Mouse (Mus musculus) lung, adult 2 months (tissue): ENCODE data around the gene Pex11g. TPM values are rescaled to one million over a fixed set of nuclear protein-coding genes. Genes with fewer than 3 reads are reported as not detected.
A peak's percentile ranks its signal among the peaks of the same experiment; 100 is the strongest.

Source experiments
- DNase-seq: peaks from one replicate; pipeline ENCODE4 v3.0.0; 2022
- H3K4me1 ChIP-seq: fragments of 200-500 bp; 2 replicates; pipeline ENCODE4 v1.6.1; 2011; ENCODE audit warnings: low read length; ENCODE audit not compliant: control insufficient read depth, insufficient read depth
- H3K4me3 ChIP-seq: fragments of 200-500 bp; replicated peaks from 2 replicates; pipeline ENCODE3; 2011; ENCODE audit warnings: low read depth, mild to moderate bottlenecking, control low read depth, low read length; ENCODE audit errors: extremely low read depth
- CTCF ChIP-seq: fragments of 200-500 bp; IDR thresholded peaks from 2 replicates; pipeline ENCODE4 v1.5.1; 2011; ENCODE audit warnings: mild to moderate bottlenecking, low read length, control low read depth; ENCODE audit not compliant: insufficient read depth
- POLR2A ChIP-seq: fragments of 200-500 bp; IDR thresholded peaks from 2 replicates; pipeline ENCODE4 v1.6.1; 2011; ENCODE audit warnings: low read depth, mild to moderate bottlenecking, control low read depth, low read length, borderline replicate concordance; ENCODE audit errors: extremely low read depth
- WGBS: fragments of 180-500 bp; shearing (Covaris S2); methylation state at CpG from one replicate; pipeline ENCODE4 v1.1.7; 2018; 5-methylcytosine and 5-hydroxymethylcytosine counted together
- polyA plus RNA-seq: library from polyadenylated mRNA; depleted of rRNA; stranded (reverse); fragments of >200 nt; gene quantifications from 2 replicates; pipeline ENCODE4 v1.2.3, GENCODE M21; 2012

Pex11g gene
- polyA plus RNA-seq, 1 experiment: 7.7 TPM

DNA sequence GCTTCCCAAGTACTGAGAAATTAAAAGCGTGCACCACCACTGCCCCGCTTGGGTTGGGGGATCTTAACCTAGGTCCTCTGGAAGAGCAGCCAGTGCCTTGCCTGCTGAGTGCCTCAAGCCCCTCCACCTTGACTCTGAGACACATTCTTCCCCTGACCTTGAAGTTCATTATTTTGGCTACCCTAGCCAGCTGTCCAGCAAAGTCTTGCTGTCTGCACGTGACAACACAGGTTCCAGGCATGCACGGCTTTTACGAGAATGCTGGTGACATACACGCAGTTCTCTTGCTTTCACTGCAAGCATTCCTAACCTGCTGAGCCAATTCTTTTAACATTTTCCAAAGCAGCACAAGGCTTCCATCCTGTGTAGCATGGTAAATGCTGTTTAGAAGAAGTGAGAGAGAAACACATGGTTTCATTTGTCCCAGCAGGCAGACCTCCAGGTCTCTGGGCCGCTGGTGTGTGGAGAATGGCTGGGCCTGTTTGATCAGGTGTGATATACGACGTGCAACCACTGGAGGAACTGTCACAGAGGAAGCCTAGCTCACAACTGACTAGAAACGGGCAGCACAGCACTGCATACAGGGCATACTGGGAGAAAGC is 47.3 kb downstream of the Pex11g start:
- peaks cover 3% of the 10 kb centered on the region; the same call in 1 of the 2 replicates for H3K4me1 ChIP-seq
- 72% methylated on average over 10 of the region's 10 CpGs for WGBS
- H3K4me3 ChIP-seq: no peak overlapping the region
- no peak for DNase-seq
- TF ChIP-seq CTCF: no peak
- no peak for TF ChIP-seq POLR2A

DNA sequence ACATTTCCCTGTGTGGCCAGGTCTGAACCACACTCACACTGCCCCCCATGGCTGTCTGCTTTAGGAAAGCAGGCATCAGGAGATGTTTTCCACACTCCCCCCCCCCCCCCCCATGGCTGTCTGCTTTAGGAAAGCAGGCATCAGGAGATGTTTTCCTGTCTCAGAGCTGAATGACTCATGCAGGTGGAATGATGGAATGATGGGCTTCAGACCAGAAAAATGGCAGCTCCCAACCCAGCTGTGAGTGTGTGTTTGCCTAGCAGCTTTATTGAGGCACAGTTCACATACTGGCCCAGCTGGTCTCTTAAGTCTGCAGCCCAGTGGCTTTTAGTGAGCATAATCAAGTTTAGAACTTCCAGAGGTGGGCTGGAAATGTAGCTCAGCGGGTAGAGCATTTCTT is 49.4 kb downstream of the Pex11g start:
- TF ChIP-seq CTCF (no peak), POLR2A (no peak)
- whole genome bisulfite sequencing: 77% methylated on average over 1 of the region's 1 CpGs
- Histone ChIP-seq H3K4me1 (peaks cover 3% of the 10 kb centered on the region; the same call in 1 of the 2 replicates), H3K4me3 (no peak overlapping the region)
- no peak for DNase-seq

DNA sequence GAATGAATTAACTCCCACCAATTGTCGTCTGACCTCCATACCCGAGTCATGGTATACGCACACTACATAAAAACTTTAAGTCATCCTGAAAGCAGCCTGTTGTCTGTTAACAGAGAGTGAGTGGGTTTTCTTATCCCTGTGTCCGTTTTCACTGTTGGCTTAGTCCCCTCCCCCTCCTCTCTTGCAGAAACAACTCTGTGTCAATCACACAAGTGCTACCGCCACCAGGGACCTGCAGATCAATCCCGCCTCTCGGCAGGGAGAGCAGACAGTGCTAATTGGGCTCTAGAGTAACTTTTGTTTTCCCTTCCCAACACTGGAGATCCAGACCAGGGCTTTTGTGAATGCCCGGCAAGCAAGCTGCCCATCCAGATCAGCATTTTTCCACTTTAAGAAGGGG is 50.0 kb downstream of the Pex11g start:
- DNase-seq: no peak
- TF ChIP-seq CTCF: no peak
- TF ChIP-seq POLR2A: no peak
- WGBS: 42% methylated on average over 8 of the region's 8 CpGs
- H3K4me3 ChIP-seq: no peak overlapping the region
- peaks cover 3% of the 10 kb centered on the region; the same call in 1 of the 2 replicates for H3K4me1 ChIP-seq

DNA sequence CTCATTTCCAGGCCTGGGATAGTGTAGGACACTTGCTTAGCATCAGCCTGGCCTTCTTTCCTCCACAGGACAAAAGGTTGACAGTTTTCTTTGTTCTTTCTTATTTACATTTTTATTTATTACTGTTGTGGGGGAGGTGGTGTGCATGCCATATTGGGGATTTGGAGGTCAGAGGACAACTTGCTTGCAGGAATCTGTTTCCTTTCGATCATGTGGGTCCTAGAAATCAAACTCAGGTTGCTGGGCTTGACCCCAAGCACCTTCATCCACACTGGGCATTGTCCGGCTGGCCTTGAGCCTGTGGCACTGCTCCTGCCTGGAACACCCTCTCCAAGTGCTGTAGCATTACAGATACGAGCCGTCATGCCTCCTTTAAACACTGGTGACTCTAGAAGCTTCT is 50.6 kb downstream of the Pex11g start:
- H3K4me3 ChIP-seq: no peak overlapping the region
- TF ChIP-seq CTCF (no peak), POLR2A (no peak)
- WGBS: 70% methylated on average over 4 of the region's 4 CpGs
- DNase-seq: no peak
- H3K4me1 ChIP-seq: peaks cover 5% of the 10 kb centered on the region; the same call in 1 of the 2 replicates

DNA sequence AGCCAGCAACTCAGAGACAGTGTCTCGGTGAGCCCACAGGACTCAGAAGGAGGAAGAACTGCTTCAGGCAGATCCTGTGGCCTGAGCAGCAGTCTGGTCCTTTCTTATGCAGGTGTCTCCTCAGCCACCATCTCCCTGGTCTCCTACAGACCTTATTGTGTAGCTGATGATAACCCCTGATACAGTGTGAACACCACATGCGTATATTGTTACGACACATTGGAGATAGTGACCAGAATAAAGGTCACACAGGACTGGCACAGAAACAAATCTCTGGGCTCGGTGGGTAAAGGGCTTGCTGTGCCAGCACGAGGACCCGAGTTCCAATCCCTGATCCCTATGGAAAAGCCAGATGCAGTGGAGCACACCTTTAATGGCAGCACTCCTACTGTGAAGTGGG is 51.8 kb downstream of the Pex11g start:
- TF ChIP-seq CTCF (no peak), POLR2A (no peak)
- no peak overlapping the region for H3K4me3 ChIP-seq
- H3K4me1 ChIP-seq: peaks cover 5% of the 10 kb centered on the region; the same call in 1 of the 2 replicates
- WGBS: 86% methylated on average over 6 of the region's 6 CpGs
- DNase-seq: no peak

DNA sequence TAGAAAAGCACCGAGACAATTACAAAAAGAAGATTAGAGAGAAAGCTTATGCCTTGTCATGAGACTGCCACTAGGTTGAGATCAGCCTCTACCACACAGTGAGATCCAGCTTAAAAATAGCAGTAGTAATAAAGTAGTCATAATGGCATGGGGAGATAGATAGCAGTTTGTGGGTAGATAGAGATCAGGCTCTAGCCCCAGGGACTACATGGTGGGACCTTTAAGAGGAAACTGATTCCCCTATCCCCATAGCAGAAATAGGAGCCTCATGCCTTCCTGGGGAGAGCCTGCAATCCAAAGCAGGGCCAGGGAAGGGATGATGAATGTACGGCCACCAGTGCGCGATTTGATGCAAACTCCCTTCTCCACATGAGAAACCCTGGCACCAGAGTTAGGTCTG is 52.2 kb downstream of the Pex11g start:
- no peak for TF ChIP-seq POLR2A
- TF ChIP-seq CTCF: no peak
- no peak for DNase-seq
- Histone ChIP-seq H3K4me1 (peaks cover 5% of the 10 kb centered on the region; the same call in 1 of the 2 replicates), H3K4me3 (no peak overlapping the region)
- WGBS: 83% methylated on average over 4 of the region's 4 CpGs

DNA sequence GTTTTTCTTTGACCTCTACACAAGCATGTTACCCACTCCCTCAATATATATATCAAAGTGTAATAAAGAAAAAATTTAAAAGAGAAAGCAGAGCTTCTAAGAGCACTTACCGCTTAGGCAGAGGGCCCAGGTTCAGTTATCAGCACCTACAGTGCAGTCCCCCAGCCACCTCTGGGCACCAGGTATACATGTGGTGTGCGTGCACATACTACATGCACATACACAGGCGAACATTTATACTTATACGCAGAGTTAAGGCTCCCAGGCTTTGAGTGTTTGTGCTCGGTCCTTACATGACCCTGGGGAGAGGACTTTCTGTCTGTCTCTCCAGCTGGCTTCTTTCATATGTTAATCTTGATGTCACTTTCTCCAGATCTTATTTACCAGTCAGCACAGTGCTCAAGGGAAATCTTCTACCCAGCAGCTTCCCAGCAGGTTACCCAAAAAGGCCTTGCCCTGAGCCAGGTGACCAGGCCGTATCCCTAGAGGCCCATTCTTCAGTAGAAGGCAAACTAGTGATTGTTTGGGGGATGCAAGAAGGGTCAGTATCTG is 52.8 kb downstream of the Pex11g start:
- no peak for DNase-seq
- WGBS: 77% methylated on average over 6 of the region's 6 CpGs
- TF ChIP-seq CTCF: no peak
- no peak for TF ChIP-seq POLR2A
- H3K4me3 ChIP-seq: no peak overlapping the region
- H3K4me1 ChIP-seq: peaks cover 5% of the 10 kb centered on the region; the same call in 1 of the 2 replicates

DNA sequence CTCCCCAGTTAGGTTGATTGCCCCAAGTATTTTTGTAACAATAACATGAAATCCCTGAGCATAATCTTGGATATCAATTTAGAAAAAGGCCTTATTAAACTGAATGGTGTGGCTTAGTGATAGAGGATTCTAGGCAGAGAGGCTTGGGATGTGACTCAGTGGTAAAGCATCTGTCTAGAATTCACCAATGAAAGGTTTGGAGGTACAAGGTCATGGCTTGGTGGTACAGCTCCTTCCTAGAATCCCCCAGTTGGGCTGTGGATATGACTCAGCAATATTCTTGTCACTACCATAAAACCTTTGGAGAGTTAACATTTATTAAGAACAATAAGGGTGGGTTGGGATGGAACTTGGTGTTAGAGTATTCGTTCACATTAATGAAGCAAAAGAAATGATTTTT is 54.7 kb downstream of the Pex11g start:
- Histone ChIP-seq H3K4me3 (no peak overlapping the region), H3K4me1 (peaks cover 3% of the 10 kb centered on the region; the same call in 1 of the 2 replicates)
- no peak for DNase-seq
- WGBS: 98% methylated on average over 1 of the region's 1 CpGs
- TF ChIP-seq POLR2A: no peak
- no peak for TF ChIP-seq CTCF

DNA sequence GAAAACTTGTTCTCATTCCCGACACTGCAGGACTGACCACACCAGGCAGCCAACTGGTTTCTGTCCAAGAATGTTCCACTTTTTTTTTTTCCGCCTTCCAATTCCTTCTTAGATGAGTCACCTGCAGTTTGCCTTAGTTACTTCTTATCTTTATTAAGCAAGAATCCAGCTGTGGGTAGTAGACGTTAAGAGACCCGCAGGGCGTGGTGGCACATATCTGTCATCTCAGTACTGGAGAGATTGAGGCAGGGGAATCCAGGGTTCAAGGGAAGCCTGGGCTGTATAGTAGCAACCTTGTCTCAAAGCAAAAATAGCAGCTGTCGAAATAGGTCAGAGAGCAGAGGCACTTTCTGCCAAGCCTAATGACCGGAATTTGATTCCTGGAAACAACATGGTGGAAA is 55.6 kb downstream of the Pex11g start:
- 57% methylated on average over 7 of the region's 7 CpGs for WGBS
- Histone ChIP-seq H3K4me1 (peaks cover 6% of the 10 kb centered on the region), H3K4me3 (no peak overlapping the region)
- peak; percentile 36 for DNase-seq
- no peak for TF ChIP-seq POLR2A
- no peak for TF ChIP-seq CTCF

DNA sequence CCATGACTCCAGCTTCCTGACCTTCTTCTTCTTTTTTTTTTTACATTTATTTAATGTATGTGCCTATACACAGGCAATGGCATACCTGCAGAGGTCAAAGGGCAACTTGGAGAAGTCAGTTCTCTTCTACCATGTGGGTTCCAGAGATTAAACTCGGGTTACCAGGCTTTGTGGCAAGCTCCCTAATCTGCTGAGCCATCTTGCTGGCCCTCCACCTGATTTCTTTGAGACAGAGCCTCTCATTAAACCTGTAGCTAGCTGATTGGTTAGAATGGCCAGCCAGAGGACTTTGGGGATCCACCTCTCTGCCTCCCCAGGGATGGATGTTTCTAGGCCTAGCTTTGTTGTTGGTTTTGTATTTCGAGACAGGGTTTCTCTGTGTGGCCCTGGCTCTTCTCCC is 56.4 kb downstream of the Pex11g start:
- Histone ChIP-seq H3K4me3 (no peak overlapping the region), H3K4me1 (peaks cover 7% of the 10 kb centered on the region)
- DNase-seq: no peak
- TF ChIP-seq CTCF (no peak), POLR2A (no peak)
- WGBS: 80% methylated on average over 2 of the region's 2 CpGs
